Mouse (Mus musculus) kidney, postnatal 36 days (tissue): ENCODE results near the gene Iscu.

Source experiments
- DNase-seq, 2 experiments: peaks; one replicate each; pipeline ENCODE4 v3.0.0; 2021 to 2022; ENCODE audit warnings: mixed read lengths in 2 of 2

The Iscu gene

DNA sequence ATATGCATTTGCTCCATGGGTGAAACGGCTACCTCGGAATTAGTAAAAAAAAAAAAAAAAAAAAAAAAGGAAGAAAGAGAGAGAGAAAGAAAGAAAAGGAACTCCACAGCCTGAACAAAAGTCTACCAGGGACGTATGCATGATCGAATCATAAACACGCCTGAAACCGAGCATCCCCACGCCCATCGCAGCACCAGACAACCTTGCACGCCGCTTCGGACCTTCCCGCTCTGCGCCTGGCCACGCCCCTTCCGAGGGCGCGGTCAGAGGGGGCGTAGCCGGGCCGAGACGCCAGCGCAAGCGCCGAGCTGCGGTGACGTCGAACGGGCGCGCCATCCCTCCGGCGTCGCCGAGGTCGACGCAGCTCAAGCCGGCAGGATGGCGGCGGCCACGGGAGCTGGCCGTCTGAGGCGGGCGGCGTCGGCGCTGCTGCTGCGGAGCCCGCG is at the start of gene Iscu, which contains the start of gene Sart3:
Gene Iscu, plus strand, starts transcription at position 299 of the 446 bp plus-strand sequence.
Gene Sart3, minus strand, starts transcription at position 61 of the 446 bp plus-strand sequence.
- peak; percentile 93 to 97 for DNase-seq

DNA sequence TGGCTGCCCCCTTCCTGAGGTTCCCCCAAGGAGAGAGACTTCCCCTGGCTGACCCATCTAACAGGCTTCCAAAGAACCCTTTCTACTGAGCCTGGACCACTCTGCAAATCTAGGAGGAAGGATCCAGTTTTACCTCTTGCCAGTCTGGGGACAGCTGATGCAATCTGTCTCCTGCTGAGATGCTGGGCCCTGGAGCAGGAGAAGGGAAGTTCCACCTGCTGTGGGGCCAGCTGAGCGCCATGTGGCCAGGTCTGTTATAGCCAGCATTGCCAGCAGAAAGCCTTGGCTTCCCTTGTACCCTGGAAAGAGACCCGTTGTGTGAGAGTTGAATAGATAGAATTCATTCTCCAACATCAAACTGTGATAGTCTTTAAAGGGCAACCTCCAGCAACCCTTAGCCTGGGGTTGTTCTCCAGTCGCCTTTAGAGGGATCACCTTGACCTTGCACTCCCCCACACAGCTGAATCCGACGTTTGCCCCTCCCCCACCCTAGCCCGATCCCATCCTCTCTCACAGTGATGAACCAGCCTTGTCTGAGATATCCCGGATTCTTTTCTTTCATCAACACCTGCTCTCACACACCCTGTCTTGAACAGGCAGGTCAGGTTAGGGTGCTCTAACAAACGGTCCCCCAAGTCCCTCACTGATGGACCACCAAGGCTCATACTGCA is 48.8 kb upstream of the Iscu start:
- DNase-seq: no peak

DNA sequence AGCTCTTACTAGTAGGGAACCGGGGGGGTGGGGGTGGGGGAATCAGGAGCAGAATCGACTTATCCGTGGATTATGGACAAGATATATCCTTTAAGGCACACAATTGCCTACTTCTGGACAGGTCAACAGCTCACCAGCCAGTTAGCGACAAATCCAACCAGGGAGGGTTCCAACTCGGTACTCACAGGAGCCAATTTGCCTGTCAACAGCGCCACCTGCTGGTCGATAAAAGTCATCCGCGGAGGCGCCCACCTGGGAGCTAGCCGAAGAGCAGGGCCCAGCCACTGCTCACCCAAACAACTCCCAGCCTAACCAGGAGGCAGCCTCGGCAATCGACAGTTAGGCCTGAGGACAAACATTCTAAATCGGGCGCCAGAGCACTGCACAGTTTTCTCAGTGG is 48.1 kb upstream of the Iscu start, which contains the start of gene 1700069L16Rik:
Gene 1700069L16Rik, minus strand, starts transcription at position 327 of the 400 bp plus-strand sequence.
- peak; percentile 75 to 90 for DNase-seq

DNA sequence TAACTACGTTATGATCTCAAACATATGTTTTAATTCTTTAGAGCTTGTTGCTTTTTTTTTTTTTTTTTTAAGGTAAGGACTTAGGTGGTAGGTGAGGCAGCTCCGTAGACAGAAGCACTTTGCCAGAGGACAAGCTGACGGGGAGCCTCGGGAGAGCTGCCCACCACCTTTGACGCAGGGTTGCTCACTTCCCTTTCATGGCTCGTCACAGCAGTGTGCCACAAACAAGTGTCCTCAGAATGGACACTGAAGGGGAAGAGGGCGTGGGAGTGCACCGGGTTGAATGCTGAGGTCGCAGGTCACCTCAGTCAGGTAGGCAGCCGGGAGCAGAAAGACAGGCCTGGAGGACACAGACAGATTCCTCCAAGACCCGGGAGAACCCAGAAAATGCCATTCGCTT is 47.1 kb upstream of the Iscu start:
- DNase-seq: no peak

DNA sequence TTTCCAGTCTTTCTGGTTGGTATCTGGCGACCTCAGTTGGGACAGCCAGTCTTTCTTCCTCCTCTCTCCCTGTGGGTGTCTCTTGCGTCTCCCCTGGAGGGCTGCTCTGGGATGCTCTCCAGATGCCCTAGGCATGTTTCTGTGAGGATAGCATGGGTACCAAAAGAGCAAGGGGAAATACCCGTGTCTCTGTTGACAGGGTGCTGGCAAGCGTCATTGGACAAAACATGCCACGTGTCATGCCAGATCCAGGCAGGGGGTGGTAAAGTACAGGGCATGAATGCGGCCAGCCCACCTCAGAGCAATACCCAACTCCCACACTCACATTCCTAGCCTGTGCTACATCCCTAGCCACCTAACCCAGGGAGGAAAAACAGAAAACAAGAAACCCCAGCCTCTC is 45.9 kb upstream of the Iscu start:
- no peak for DNase-seq

DNA sequence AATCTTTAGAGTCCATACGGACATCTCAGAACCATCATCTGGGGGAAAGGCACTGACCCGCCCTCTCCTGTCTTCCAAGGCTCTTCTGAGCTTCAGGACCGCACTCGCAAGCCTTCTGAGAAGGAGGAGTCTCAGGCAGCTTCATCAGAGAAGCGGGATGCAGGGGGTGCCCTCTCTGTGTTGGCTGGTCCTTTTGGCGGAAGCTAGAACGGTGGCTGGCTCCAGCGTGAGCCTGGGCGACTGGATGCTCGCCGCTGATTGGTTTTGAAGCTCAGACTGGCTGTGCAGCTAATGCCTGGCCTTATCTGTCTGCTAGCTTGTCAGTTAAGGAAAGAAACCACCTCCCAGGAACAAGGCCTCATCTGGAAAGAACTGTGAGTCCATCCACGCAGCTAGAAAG is 45.3 kb upstream of the Iscu start:
- DNase-seq: no peak

DNA sequence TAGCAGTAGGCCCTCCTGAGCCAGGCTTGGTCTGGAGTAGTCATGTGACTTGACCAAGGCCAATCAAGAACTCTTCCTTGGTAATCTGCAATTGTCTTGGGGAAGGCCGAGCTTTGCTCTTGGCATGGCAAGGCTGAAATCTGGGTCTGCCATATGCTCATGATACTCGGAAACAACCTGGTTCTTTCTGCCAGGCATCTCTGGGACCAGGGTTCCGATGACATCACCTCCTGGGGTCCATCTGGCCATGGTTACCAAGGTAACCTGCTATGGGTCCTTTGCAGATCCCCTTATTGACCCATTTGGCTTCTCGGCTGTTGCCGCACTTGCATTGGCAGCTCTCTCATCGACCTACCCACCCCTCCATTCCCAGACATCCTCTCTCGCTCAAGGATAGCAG is 44.5 kb upstream of the Iscu start:
- no peak for DNase-seq

DNA sequence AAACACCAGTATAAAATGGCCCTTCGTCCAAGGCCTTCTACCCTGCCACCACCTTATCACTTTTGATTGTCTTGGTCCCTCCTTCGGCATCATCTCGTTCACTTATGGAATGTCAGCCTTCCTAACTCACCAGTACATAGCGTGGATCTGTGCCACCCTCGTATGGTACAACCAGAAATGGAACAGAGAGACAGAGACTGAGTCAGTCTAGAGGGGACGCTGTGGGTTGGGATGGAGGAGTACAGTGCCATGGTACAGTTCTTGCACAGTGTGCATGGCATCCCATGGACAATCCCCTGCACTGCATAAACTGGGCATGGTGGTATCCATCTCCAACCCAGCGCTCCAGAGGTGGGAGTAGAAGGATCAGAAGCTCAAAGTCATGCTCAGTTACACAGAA is 43.9 kb upstream of the Iscu start:
- no peak for DNase-seq

DNA sequence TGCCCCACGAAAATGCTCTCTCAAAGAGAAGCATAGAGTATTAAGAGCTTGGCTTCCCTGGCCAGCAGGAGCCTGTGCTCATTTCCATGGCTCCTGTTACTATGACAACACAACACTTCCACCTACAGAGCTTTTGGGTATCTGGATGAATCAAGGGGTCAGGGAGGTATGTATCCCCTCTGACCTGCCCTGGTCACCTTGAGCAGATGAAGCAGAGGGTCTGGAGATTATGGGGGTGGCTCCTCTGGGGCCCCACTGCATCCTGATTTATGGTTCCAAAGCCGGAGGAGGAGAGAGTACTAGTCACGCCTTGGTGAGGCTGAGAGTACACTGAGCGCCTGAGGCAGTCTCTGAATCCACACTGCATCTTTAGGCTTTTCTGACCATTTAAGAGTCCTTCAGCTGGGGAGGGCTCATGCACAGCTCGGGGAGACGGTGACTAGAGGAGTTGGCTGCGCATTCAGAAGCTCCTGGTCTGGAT is 41.9 kb upstream of the Iscu start:
- DNase-seq: no peak

DNA sequence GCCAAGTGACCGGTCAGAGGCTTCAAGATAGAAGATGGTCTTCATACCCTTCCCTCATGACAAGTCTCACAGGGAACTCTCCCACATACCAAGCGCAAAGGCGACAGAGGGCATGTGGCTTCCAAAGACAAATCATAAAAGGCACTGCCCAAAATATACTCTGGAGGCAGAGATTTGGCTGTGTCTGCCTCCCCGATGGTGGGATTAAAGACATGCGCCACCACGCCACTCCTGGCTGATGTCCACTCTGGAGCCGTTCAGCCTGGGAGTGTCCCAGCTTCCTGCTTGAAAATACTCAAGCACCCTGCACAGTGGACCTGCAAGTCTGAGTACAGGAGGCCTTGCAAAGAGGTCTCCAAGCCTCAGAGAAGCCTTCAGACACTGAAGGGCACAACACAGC is 41.4 kb upstream of the Iscu start:
- DNase-seq: no peak

DNA sequence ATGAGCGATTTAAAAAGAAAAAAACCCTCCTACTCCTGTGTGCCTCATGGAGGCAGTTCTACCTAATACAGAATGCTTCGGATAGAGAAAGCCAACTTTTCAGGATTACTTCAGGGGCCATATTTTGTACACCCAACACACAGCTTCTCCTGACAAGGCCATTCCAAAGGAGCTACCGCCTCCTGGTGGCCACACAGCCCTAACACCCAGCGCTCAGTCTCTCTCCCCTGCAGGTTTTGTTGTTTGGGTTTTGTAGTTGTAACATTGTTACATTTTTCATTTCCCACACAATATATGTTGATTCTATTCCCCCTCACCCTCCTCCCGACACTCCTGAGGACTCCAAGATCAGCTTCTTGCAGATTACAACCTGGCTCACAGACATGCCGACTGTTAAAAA is 40.4 kb upstream of the Iscu start:
- peak; percentile 27 to 84 for DNase-seq

DNA sequence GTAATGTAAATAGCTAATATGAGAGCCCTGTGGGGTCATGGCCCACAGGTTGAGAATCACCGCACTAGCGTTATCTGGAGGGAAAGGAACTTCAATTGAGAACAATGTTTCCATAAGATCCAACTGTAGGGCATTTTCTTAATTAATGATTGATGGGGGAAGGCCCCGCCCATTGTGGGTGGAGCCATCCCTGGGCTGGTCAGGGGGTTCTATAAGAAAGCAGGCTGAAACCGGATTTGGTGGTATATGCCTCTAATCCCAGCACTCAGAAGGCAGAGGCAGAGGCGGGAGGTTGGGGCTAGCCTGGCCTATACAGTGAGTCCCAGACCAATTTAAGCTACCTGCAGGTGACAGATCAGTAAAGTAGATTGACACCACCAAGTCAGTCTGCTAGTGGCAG is 38.2 kb upstream of the Iscu start:
- no peak for DNase-seq

DNA sequence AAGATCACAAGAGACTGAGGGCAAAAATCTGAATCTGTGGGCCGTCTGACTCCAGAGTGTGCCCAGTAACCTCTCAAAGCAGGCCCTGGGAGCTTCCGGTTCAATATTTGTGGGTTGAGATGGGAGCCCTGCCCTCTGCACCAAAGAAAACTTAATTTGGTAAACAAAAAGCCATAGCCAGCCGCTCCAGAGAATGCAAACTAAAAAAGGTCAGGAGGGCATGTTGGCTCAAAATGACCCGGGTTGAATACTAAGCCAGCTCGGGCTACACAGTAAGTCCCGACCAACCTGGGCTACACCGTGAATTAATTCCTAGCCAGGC is 37.6 kb upstream of the Iscu start:
- DNase-seq: peak in 1 of 2 experiments; percentile 12

DNA sequence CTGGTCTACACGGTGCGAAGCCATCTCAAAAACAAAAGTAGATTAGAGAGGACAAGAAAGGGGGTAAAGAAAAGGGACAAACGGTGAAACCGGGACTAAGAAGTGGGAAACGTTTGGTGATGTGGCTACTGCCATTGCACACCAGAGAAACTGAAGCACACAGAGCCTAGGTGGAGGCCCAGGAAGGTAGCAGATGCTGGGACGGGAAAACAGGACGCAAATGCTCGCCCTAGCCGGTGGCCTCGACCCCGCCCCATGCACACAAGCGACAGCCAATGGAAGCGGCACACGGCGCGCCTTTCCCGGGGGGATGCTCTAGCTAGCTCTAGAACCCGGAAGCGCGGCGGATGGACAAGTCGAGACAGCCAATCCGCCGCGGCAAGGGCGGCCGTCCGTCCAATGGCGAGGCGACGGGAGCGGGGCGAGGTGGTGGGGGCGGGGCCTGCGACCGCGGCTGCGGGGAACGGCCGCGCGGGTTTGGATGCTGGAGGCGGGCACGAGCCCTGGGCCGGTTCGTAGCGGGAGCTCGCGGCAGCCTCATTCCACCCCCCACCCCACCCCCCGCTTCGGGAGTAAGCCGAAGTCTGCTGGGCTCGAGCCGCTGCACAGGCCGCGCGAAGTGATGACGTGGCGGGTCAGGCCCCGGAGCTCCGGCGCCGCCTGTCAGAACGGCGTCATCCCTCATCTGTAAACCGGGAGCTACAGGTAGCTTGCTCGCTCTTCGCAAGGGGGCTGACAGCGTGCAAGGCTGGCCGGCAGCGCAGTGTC is 37.0 kb upstream of the Iscu start, which contains the start of gene Ficd:
Gene Ficd, plus strand, starts transcription at position 459 of the 768 bp plus-strand sequence.
- DNase-seq: peak; percentile 96

DNA sequence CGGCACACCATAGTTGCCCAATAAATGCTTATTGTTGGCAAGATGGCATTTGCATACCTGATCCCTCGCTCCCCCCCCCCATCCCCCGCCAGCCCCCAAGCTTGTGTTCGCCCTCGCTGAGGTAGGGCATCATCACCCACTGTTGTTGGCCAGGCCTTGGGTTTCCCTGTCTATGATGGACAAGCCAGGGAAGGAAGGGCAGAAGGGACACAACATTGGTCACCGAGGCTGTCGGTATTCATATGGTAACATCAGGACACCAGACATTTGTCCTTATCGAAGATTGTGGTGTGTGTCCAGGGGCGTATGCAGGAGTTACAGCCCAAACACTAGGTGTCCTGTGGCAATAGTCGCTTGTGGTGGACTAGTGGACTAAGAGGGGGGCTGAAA is 36.4 kb upstream of the Iscu start:
- no peak for DNase-seq

DNA sequence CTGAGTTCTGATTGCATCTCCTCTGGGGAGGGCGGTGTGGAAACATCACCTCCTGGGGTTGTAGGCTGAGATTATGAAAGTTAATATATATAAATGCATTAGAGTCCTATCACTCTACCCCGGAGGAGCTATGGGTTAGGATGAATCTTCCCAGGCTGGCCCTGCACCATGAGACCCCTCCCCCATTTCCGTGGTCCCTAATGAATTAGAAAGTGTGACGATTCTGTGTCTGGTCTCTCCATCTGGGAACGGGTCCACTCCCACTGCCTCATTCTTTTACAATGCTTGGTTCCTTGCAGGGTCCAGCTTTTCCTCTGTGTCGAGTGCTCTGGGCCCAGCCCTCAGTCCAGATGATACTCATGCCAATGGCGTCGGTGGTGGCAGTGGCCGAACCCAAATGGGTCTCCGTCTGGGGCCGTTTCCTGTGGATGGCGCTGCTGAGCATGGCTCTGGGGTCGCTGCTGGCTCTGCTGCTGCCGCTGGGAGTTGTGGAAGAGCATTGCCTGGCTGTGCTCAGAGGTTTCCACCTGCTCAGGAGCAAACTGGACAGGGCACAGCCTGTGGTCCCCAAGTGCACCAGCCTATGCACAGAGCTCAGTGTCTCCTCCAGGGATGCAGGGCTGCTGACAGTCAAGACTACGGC is 35.9 kb upstream of the Iscu start:
- DNase-seq: no peak

DNA sequence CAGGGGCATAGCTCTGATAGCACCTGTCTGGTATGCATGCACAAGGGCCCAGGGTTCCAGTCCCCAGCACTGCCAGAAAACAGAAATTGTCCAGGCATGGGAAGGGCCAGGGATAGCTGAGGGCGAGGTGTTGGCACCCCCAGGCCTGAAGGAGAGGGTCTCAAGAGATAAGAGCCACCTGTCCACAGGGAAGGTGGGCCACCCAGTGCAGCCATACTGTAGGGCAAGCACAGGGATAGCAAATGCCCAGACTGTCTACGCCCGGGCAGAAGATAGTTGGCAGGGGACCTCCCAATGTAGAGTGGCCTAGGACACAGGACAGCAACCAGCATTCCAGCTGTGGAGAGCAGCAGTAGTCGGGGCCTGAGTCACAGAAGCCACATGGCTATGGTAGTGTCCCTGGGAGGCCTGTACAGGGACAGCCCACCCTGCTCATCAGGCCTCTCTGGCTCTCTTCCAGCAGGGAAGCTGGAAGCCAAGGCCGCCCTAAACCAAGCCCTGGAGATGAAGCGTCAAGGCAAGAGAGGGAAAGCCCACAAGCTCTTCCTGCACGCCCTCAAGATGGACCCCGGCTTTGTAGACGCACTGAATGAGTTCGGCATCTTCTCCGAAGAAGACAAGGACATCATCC is 34.8 kb upstream of the Iscu start:
- DNase-seq: no peak

DNA sequence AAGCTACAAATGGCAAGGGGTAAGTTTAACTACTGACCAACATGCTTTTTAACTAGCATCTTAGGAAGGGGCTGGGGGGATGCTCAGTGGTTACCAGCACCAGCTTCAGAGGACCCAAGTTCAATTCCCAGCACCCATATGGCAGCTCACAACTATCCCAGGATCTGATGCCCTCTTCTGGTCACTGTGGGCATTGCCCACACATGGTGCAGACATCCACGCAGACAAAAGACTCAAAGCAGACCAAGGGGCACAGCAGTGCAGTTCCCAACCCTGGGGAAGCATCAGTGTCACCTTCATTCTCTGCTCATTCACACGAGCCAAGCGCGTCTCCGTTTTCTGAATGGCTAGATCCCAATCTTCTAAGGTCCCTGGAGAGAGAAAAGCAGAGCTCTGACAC is 24.9 kb upstream of the Iscu start:
- no peak for DNase-seq

DNA sequence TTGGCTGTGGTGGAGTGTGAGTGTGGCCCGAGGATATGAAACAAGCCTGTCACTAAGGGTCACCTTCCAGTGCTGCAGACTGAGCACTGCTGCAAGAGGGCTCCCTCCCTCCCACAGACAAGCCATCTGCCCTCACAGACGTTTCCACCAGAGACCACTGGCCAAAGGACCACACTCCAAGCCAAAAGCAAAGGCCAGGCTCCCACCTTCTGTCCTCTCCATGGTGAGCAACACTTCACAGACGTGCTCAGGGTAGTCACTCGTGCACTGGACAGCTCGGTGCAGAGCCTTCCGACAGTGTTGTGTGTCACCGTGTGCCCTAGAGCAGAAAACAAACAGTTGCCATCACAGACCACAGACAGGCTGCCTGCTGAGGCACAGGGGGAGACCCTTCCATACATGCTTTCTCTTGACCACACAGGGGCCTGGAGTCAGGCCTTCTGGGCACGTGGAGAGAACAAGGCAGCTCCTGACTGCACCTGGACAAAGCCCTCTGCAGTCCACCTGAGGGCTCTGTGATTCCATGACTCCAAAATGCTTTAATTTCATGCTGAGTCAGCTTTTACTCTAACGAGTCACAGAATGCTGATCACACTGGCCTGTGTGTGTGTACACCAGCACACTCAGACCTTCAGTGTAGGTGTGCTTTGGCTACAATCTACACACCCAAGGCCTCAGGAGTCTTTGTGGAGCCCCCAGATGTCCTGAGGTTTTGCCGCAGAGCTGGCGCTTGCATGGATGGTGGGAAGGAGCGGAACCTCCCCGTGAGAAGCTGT is 23.8 kb upstream of the Iscu start:
- DNase-seq: no peak

DNA sequence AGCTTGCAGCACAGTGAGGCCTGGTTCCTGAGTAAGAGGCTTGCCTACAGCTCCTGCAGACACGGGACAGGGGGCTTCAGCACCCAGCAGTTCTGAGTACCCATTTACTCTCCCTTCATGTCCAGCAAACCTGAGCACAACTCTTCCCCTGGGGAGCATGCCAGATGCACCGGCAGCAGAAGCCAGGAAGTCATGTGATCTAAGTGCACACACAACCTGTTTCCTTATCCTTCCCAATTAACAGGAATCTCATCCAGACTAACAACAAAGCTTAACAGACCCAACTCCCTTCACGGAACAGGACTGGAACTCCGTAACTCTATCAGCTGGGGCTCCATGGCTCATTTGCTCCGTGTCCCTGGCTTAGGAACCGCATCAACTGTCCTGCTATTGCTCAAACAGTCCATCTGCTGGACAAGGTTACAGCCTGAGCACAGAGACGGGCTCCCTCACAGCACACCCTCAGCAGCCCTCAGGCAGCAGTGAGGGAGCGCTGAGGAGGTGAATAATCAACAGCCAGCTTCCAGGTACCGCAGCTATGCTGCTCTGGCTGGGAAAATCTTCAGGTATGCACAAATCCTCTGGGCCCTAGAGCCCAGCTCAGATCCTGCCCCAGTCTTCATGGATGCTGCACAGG is 20.9 kb upstream of the Iscu start:
- no peak for DNase-seq

DNA sequence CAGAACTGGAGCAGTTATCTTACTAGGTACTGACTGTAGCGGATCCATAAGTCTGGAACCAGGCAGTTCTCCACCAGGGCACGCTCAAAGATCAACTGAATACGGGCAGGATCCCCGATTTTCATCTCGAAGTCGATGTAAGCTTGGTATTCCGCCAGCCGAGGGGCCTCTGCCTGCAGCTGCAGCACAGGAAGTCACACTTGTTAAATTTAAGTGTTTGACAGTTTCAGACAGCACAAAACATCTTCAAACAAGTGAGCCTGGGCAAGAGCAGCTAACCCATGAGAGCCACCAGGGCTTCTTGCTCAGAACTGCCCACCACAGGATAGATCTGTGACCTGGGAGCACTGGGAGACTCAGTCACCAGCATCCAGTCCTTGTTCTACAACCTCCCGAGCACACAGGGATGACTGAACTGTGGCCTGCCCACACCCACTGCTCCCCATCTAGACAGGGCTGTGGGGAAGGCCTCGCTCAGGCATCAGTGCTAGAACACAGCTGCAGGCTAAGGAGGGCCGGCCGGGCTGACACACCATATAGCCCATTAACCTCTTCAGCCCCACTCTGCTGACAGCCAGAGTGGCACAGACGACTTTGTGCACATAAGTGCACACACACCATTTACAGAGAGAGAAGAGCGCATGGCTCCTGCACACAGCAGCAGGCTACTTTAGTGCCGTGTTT is 17.1 kb upstream of the Iscu start:
- DNase-seq: no peak
